Mouse (Mus musculus): Measurements from ENCODE around the gene Ldhc.
A peak's percentile ranks its signal among the peaks of the same experiment; 100 is the strongest.
"Not testable (repeated sequence)": the region's sequence is repeated elsewhere in the genome, so short reads cannot be mapped to it uniquely, and the experiment has no call there.

The Ldhc gene

GRCm38 (mm10) chr7:46842278-46842677, 18.7 kb upstream of the Ldhc start:
- no peak for DNase-seq (ENCODE audit: low spot score)

- DNase-seq (ENCODE audit: low spot score): no peak
These were observed 17.4 kb upstream of the Ldhc start for GRCm38 (mm10) chr7:46843576-46843975.

DNA sequence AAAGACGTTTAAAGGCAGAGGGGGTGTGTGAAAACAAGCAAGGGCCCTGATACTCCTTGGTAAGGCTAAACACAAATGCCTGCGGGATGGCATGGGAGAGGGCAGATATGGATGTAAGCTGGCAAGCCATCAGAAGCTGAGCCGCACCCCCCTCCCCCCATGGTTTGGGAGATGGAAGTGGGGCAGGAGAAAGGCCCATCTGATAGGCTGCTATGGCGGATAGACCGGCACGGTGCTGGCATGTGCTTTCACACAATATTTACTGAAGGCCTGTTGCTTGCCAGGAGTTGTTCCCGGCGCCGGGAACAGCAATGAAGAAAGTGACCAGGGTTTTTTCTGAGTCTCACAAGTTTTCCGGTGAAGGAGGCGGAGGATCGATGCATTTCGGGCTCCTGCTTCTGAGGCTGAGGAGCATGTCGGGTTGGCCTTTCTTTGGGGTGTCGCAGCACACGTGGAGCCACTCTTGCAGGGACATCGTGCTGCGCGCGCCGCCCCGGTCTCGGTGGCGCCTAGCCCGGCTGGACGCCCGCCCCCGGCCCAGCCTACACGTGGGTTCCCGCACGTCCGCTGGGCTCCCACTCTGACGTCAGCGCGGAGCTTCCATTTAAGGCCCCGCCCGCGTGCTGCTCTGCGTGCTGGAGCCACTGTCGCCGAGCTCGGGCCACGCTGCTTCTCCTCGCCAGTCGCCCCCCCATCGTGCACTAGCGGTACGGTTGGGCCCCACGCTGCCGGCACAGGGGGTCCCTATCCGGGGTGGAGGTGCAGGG, 15.6 kb upstream of the Ldhc start:
- peak; percentile 92 for DNase-seq (ENCODE audit: low spot score)

DNA sequence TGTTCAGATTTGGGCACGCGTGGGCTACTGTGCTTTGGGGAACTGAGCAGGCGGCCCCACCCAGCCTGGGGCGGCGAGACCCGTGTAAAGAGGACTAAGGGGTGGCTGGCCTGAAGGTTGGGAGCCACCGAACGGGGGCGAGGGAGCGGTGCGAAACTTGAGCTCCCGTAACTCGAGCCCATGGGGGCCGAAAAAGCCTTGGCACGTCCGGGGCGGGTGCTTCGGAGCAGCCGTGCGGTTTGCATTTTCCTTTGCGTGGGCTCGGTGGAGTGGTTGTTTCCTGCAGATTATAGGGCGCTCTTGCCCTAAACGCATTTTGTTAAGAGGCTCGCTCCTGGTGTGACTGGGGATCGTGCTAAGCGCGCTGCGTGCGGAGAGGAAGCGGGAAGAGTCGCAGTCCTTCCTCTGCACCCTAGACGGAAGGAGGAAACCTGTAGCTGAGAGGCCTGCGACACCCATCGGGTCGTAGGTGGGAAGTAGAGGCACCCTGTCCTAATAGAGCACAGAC, 15.0 kb upstream of the Ldhc start:
- DNase-seq (ENCODE audit: low spot score): peak; percentile 43

- peak; percentile 82 for DNase-seq (ENCODE audit: low spot score)
These were observed 14.3 kb upstream of the Ldhc start for GRCm38 (mm10) chr7:46846486-46847244.

- DNase-seq (ENCODE audit: low spot score): no peak
These were observed 11.7 kb upstream of the Ldhc start for GRCm38 (mm10) chr7:46849287-46849686.

- no peak for DNase-seq (ENCODE audit: low spot score)
These were observed 10.0 kb upstream of the Ldhc start for GRCm38 (mm10) chr7:46851026-46851425.

DNA sequence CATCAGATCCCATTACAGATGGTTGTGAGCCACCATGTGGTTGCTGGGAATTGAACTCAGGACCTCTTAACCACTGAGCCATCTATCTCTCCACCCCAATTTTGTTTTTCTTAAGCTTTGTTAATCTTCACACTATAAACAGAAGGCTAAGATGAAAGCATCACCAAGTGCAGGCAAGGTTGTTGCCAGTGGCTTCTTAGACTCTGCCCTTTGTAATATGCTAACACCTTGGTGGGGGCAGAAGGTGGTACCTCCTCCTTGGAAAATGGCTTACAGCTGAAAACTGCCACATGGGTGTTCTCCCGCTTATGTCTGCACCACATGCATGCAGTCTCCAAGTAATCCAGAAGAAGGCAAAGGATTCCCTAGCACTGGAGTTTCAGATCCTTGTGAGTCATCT, 8.3 kb upstream of the Ldhc start:
- no peak for DNase-seq (ENCODE audit: low spot score)

- no peak for DNase-seq (ENCODE audit: low spot score)
These were observed 7.6 kb upstream of the Ldhc start for GRCm38 (mm10) chr7:46853365-46853764.

- DNase-seq (ENCODE audit: low spot score): no peak
These were observed 5.0 kb upstream of the Ldhc start for GRCm38 (mm10) chr7:46855866-46856560.

GRCm38 (mm10) chr7:46857436-46857835, 3.6 kb upstream of the Ldhc start:
- no peak for DNase-seq (ENCODE audit: low spot score)

DNA sequence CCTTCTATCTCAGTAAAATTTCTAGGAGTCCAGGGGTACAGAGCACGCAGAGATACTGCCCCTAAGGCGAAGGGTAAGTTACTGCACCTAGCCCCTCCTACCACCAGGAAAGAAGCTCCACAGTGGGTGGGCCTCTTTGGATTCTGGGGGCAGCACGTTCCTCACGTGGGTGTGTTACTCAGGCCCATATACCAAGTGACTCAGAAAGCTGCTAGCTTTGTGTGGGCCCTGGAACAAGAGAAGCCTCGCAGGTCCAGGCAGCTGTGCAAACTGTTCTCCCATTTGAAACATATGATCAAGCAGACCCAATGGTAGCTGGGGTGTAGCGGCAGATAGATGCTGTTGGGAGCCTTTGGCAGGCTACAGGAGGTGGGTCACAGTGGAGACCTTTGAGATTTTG, 2.0 kb upstream of the Ldhc start:
- DNase-seq (ENCODE audit: low spot score): no peak

GRCm38 (mm10) chr7:46871988-46872387, 11.0 kb downstream of the Ldhc start:
- no peak for DNase-seq (ENCODE audit: low spot score)

DNA sequence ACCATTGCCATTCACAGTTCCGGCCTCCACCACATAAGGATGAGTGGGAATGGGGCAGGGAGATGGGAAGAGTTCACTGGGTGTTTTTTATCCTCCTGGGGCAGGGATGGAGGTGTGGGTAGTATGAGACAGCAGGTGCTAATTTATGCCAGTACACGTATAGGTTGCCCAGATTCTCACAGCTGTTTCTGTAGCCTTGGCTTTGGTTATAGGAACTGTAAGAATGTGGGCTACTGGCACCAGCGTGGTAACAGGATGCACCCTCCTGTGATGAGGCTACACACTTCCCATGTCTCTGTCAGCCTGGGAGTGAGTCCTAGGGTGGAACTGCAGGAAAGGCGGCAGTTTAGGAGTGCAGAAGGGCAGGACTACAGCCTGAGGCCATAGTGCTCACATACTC, 15.8 kb downstream of the Ldhc start:
- DNase-seq (ENCODE audit: low spot score): no peak

- no peak for DNase-seq (ENCODE audit: low spot score)
These were observed 16.3 kb downstream of the Ldhc start for GRCm38 (mm10) chr7:46877255-46877654.

GRCm38 (mm10) chr7:46879851-46880250, 18.8 kb downstream of the Ldhc start:
- DNase-seq (ENCODE audit: low spot score): no peak

DNA sequence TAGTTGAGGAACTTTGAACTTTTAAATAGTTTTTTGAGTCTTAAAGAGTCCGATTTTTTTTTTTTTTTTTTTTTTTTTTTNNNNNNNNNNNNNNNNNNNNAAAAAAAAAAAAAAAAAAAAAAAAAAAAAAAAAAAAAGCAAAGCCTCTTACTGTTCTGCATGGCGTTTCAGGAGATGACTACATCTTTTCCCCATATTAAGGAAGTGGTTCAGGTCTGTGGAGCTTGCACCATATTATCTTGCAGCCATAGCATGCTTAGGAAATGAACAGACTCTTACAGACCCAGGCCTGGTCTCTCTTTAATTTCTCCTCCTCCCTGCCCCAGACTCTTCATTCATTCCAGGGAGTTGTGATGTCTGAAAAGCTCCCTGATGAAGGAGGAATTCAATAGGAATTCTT, 20.0 kb downstream of the Ldhc start:
- DNase-seq (ENCODE audit: low spot score): no peak

GRCm38 (mm10) chr7:46881941-46882340, 20.9 kb downstream of the Ldhc start:
- not testable (repeated sequence) for DNase-seq (ENCODE audit: low spot score)

GRCm38 (mm10) chr7:46883304-46883703, 22.3 kb downstream of the Ldhc start:
- DNase-seq (ENCODE audit: low spot score): no peak

GRCm38 (mm10) chr7:46895511-46895910, 34.5 kb downstream of the Ldhc start:
- no peak for DNase-seq (ENCODE audit: low spot score)

DNA sequence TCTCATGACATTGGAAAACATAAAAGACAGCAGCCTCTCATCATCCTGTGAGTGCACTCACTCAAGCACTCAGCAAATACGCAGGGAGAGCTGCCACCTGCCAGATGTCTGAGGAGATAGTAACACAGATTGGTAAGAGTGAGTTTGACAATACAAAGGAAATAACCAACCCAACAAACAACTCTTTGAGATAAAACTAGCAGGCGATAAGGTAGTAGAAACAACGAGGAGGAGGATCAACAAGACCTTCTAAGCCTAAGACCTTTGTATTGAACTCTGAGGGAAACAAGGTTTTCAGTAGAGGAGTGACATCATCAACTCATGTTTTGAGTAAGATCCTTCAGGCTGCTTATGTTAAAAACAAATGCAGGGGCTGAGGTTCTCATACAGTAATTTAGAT, 38.3 kb downstream of the Ldhc start:
- no peak for DNase-seq (ENCODE audit: low spot score)

GRCm38 (mm10) chr7:46911250-46911649, 50.2 kb downstream of the Ldhc start:
- DNase-seq (ENCODE audit: low spot score): no peak

- DNase-seq (ENCODE audit: low spot score): no peak
These were observed 55.4 kb downstream of the Ldhc start for GRCm38 (mm10) chr7:46916376-46916775.

Measured in yolk sac, embryonic 10.5 days (tissue).